Mouse (Mus musculus): ENCODE measurements around the gene Tm9sf2.
A peak's percentile ranks its signal among the peaks of the same experiment; 100 is the strongest.

DNA sequence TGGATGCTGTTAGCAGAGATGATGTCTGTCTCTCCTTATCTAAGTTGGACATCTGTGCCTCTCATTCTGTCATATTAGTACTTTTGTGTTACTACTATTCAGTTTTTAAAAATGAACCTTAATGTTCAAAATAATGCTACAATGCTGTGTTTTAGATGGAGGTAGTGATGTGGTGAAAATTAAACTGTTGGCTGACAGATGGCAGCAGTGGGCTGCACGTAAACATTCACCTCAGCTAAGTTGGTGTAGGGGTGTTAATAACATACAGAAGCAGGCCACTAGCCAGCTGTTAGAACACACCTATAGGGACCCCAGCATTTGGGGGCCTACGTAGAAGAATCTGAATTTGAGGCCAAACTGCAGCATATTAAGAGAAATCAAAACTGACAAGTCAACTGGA is 24.8 kb downstream of the Tm9sf2 start:
- TF ChIP-seq CTCF (IDR thresholded peaks at IDR 0.05; ENCODE audit: low read depth) (peak; percentile 10; the same call in 1 of the 2 replicates), EP300 (IDR thresholded peaks at IDR 0.05; ENCODE audit: low read depth) (no peak)

Data from liver, embryonic 14.5 days (tissue).